Mouse (Mus musculus): ENCODE measurements at regions not wholly inside any gene's neighbourhood (a gene's known extent, or its start where the extent isn't known, plus 50 kb on each side); places are given as distances from the start of the nearest gene placed in this dataset.

DNA sequence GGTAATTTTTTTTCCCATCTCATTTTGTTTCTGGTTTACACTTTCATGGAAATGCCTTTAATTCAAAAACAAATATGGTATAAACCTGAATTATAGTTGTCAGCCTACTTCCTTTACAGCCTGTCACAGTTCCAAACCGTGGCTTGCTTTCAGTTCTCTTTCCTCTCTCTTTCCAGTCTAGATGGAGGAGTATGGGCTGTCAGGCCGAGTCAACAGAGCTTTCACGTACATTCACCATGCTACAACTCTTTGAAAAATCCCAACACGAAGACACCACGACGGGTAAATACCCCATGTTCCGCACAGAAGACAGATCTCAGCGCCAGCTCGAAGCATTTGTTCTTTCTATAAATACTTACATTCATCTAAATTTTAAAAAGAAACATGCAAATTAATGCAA lies 125.2 kb upstream of the Ufm1 start:
- no peaks in the 10 kb centered on the region for H3K36me3 ChIP-seq
- no peaks in the 10 kb centered on the region for H3K4me1 ChIP-seq
- no peaks in the 10 kb centered on the region for H3K9me3 ChIP-seq
- WGBS = 81% methylated on average over 9 of the region's 9 CpGs
- no peaks in the 10 kb centered on the region for H3K27me3 ChIP-seq (ENCODE audit: insufficient read depth, poor library complexity, severe bottlenecking)
- H3K27ac ChIP-seq = no peak overlapping the region
- no peak for DNase-seq (ENCODE audit: low spot score)
- H3K4me3 ChIP-seq = no peak overlapping the region

DNA sequence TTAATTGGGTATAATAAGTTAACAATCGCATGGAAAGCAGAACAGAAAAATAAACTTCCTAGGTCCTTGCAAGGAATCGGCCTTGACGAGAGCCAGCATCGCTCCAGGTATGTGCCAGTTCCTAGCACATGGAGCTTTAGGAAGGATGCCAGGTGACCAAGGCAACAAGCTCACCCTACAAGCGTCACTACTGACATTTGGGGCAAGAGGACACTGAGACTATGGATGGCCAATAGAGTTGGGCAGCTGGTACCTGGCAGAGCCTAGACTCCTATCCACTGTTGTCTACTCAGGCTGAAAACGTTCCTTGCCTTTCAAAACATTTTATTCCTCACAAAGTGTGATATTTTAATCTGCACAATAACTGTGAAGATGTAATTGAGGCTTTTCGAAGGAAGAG lies 124.6 kb upstream of the Ufm1 start:
- no peaks in the 10 kb centered on the region for H3K9me3 ChIP-seq
- H3K27ac ChIP-seq = no peak overlapping the region
- no peak for DNase-seq (ENCODE audit: low spot score)
- 88% methylated on average over 7 of the region's 7 CpGs for whole genome bisulfite sequencing
- H3K4me3 ChIP-seq = no peak overlapping the region
- H3K27me3 ChIP-seq (ENCODE audit: insufficient read depth, poor library complexity, severe bottlenecking) = no peaks in the 10 kb centered on the region
- H3K36me3 ChIP-seq = no peaks in the 10 kb centered on the region
- no peaks in the 10 kb centered on the region for H3K4me1 ChIP-seq

DNA sequence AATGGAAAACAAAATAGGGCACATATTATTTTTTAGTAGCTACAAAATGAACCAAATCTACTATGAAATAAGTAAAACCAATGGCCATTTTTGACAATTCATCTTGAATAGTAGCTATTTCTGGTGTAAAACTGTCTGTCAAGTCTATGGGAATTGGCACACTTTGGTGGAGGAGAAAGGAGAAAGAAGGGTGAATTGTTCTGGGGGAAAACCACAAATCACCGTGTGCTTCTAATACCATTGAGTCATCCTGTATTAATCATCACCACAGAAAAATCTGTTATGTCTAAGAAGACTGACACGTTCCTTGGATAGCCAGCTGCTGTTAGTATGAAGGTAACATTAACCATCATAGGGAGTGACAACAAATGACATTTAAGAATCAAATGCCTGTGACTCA lies 123.7 kb upstream of the Ufm1 start:
- no peaks in the 10 kb centered on the region for H3K27me3 ChIP-seq (ENCODE audit: insufficient read depth, poor library complexity, severe bottlenecking)
- WGBS = 73% methylated on average over 2 of the region's 2 CpGs
- H3K9me3 ChIP-seq = no peaks in the 10 kb centered on the region
- no peaks in the 10 kb centered on the region for H3K4me1 ChIP-seq
- no peaks in the 10 kb centered on the region for H3K36me3 ChIP-seq
- H3K27ac ChIP-seq = no peak overlapping the region
- DNase-seq (ENCODE audit: low spot score) = no peak
- no peak overlapping the region for H3K4me3 ChIP-seq

DNA sequence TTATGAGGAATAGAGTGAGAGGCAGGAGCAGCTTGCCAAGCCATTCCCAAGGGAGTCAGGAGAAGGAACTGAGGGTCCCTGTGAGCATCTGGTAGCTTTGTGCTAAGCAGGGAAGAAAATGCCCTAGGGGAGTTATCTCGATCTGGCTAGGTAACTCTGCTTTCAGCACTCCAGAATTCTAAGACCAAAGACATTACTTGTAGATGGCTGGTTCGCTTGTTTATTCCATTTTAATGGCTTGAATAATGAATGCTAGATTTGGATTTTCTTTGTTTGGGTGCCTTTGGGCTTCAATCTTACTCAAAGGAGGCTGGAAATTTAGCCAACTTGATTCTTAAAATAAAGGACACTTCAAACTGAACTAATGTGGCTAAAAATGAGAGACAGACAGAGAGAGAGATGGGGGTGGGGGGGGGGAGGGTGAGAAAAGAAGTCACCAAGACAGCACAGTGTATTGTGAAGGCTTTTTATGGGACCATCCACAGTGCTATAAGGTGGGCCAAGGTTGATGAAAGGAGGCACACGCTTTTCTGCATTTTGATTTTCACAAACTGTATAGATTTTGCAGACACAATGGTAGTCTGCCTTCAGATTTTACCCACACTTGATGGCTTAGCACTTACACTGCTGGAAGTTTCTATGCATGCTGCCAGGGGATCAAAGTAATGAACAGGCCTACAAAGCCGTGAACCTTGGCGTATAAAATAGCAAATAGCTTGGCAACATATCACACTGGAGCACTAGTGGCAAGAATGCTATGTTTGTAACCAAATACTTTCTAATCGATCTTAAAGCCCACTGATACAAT lies 121.3 kb upstream of the Ufm1 start:
- DNase-seq (ENCODE audit: low spot score) = no peak
- Histone ChIP-seq H3K9me3 (no peaks in the 10 kb centered on the region), H3K36me3 (no peaks in the 10 kb centered on the region), H3K27me3 (ENCODE audit: insufficient read depth, poor library complexity, severe bottlenecking) (no peaks in the 10 kb centered on the region), H3K4me1 (no peaks in the 10 kb centered on the region), H3K27ac (no peak overlapping the region), H3K4me3 (no peak overlapping the region)
- WGBS = 80% methylated on average over 6 of the region's 6 CpGs

DNA sequence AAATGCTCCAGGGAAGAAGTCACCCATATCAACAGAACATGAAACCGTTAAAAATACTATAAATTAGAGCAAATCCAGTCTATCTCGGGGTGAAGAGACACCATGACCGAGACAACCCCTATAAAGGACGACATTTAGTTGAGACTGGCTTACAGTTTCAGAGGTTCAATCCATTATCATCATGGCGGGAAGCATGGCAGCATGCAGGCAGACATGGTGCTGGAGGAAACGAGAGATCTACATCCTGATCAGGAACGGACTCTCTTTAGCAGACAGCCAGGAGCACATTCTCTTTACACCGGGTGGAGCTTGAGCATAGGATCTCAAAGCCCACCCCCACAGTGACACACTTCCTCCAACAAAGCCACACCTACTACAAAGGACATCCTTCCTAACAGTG lies 118.7 kb upstream of the Ufm1 start:
- WGBS = 90% methylated on average over 8 of the region's 8 CpGs
- no peaks in the 10 kb centered on the region for H3K36me3 ChIP-seq
- H3K4me1 ChIP-seq = no peaks in the 10 kb centered on the region
- no peak overlapping the region for H3K4me3 ChIP-seq
- H3K9me3 ChIP-seq = no peaks in the 10 kb centered on the region
- H3K27ac ChIP-seq = no peak overlapping the region
- DNase-seq (ENCODE audit: low spot score) = no peak
- H3K27me3 ChIP-seq (ENCODE audit: insufficient read depth, poor library complexity, severe bottlenecking) = no peaks in the 10 kb centered on the region

DNA sequence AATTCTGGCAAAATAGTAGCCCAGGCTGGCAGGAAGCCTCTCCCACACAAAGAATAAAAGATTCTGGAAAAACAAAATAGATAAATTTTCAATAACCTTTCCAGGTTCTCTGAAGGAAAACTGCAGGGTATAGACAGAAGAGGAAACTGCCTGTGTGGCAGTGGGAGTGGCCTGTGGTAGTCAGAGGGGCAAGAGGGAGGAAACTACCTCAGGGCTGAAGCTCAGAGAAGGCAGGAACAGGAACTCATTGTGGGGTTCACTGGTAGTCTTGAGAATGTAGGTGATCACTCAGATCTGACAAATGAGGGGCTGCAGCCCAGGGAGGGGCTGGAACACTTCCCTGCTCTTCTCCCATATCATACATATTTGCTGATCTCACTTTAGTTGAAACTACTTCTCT lies 118.0 kb upstream of the Ufm1 start:
- no peak overlapping the region for H3K27ac ChIP-seq
- no peak for DNase-seq (ENCODE audit: low spot score)
- no peak overlapping the region for H3K4me3 ChIP-seq
- no peaks in the 10 kb centered on the region for H3K27me3 ChIP-seq (ENCODE audit: insufficient read depth, poor library complexity, severe bottlenecking)
- H3K36me3 ChIP-seq = no peaks in the 10 kb centered on the region
- no peaks in the 10 kb centered on the region for H3K4me1 ChIP-seq
- H3K9me3 ChIP-seq = no peaks in the 10 kb centered on the region

DNA sequence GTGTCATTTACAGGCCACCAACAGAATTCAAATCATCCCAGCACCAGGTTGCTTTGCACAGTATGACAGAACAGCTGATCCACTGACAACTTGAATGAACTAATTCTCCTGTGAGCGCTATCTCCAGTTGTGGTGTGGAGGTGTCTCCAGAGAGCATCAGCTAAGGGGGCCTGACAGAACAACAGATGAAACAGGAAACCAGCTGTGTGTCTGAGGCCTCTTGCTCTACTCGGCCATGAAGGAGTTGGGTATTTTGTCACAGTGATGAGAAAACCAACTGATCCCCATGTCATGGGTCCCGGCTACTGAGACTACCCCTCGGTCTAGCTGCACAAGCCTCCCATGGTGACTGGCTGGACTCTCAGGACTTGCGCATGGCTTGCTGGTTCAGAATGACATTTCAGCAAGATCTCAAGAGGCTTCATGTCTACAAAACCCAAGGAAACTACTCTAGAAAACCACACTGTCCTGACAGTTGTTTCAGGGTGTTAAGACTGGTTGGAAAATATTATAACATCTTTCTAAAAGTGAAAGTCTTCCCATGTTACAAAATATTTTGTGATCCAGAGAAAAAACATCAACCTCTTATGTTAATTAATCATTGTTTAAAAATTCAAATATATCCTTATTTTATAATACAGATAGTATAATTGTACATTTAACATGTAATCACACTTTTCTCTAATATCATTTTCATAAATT lies 113.9 kb upstream of the Ufm1 start:
- Histone ChIP-seq H3K27me3 (ENCODE audit: insufficient read depth, poor library complexity, severe bottlenecking) (no peaks in the 10 kb centered on the region), H3K4me3 (no peak overlapping the region), H3K4me1 (no peaks in the 10 kb centered on the region), H3K9me3 (no peaks in the 10 kb centered on the region), H3K27ac (no peak overlapping the region), H3K36me3 (no peaks in the 10 kb centered on the region)
- no peak for DNase-seq (ENCODE audit: low spot score)
- 81% methylated on average over 5 of the region's 5 CpGs for WGBS

DNA sequence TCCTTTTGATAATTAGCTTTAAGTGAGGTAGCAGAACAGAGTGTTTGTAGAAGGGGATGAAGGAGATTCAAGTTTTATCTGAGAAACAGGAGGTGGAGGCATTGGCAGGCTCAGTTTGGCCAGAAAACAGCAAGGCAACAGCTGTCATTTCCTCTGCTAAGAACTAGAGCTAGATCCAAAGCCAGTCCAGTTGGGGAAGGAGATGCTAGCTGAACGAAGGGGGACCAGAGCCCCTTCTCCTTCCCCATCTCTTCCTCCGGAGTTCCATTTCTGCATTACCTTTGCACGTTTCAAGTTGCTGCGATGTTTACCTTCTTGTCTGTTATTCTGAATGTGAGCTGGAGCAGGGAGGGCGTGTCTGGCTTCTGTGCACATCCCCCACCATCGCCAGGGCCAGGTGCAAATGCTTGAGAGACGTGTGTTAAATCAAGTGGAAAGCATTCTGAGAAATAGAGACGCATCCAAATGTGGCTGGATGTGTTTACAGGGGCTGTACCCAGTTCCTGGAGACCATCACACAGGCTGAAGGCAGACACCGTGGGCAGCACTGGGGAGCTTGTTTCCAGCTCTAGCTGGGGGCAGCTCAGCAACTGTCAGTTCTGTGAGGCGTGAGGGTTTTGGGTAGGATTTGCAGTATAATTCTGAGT lies 111.4 kb upstream of the Ufm1 start:
- no peak for DNase-seq (ENCODE audit: low spot score)

DNA sequence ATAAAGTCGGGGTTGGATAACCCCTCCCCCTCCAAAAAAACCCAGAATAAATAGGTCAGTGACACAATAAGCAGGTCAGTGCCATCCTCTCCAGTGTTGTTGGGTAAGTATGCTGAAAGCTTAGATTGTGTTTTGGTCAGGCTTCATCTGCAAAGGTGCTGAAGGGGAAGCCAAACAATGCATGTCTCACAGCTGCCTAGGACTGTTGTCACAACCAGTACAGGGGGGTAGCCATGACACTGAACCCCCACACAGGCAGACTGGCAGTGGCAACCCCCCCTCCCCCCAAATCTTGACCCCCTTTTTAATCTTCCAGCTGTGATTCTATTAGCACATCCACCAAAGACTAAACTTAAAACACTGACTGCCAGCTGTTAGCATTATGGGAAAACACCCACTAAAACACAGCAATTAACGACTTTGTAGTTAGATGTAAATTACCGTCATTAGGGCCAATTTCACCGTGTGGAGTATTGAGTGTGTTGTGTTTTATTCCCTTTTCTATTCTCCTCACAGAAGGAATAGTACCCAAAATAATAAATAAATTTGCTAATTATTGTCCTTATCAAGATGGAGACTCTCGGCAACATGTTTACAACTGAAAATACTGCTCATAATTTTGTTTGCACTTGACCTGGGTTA lies 105.5 kb upstream of the Ufm1 start:
- WGBS = 62% methylated on average over 5 of the region's 5 CpGs

More for the DNA sequence above, 111.4 kb upstream of the Ufm1 start:
- H3K27me3 ChIP-seq (ENCODE audit: insufficient read depth, poor library complexity, severe bottlenecking) = no peaks in the 10 kb centered on the region
- no peaks in the 10 kb centered on the region for H3K4me1 ChIP-seq
- no peak overlapping the region for H3K27ac ChIP-seq
- H3K9me3 ChIP-seq = no peaks in the 10 kb centered on the region
- no peak overlapping the region for H3K4me3 ChIP-seq
- no peaks in the 10 kb centered on the region for H3K36me3 ChIP-seq
- WGBS = 44% methylated on average over 10 of the region's 10 CpGs

DNA sequence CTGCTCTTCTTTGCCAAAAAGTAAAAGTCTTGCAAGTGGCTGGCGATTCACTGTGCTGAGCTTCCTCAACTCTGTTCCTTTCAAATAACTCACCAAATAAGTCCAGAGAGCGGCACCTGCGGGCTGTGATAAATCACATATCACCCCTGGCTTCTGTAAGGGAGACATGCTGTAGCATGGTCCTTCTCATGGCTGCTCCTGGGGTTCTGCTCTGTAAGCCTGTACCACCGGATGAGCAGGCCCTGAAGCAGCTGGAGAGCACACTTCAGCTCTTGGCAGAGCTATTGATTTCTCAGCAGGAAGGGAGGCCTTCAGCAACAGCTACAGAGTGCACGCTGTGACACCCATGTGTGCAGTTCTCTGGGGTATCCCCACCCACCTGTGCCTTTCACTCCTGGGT lies 101.5 kb upstream of the Ufm1 start:
- Histone ChIP-seq H3K27ac (no peak overlapping the region), H3K4me3 (no peak overlapping the region), H3K36me3 (no peaks in the 10 kb centered on the region), H3K27me3 (ENCODE audit: insufficient read depth, poor library complexity, severe bottlenecking) (no peaks in the 10 kb centered on the region), H3K9me3 (no peaks in the 10 kb centered on the region), H3K4me1 (no peaks in the 10 kb centered on the region)
- WGBS = 58% methylated on average over 5 of the region's 5 CpGs
- no peak for DNase-seq (ENCODE audit: low spot score)

More for the DNA sequence above, 105.5 kb upstream of the Ufm1 start:
- no peaks in the 10 kb centered on the region for H3K36me3 ChIP-seq
- no peak overlapping the region for H3K27ac ChIP-seq
- no peak for DNase-seq (ENCODE audit: low spot score)
- no peak overlapping the region for H3K4me3 ChIP-seq
- H3K4me1 ChIP-seq = no peaks in the 10 kb centered on the region
- H3K9me3 ChIP-seq = no peaks in the 10 kb centered on the region
- no peaks in the 10 kb centered on the region for H3K27me3 ChIP-seq (ENCODE audit: insufficient read depth, poor library complexity, severe bottlenecking)

DNA sequence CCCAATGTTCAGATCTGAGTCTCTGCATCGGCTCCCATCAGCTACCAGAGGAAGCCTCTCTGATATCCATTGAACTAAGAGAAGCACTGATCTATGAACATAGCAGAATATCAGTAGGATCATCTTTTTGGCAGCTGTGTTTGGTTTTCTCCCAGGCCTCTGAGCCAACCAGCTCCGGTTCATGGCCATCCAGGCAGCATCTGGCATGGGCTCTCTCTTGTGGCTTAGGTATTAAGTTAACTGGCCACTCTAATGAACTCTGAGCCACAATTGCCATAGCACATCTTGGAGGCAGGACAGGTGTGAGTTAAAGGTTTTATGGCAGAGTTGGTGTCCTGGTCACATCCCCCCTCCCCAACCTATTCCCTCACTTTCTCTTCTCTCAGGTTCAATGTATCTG lies 90.2 kb upstream of the Ufm1 start:
- Histone ChIP-seq H3K27ac (no peak overlapping the region), H3K27me3 (ENCODE audit: insufficient read depth, poor library complexity, severe bottlenecking) (no peaks in the 10 kb centered on the region), H3K4me3 (no peak overlapping the region), H3K4me1 (peaks cover 3% of the 10 kb centered on the region; the same call in 1 of the 2 replicates), H3K9me3 (no peaks in the 10 kb centered on the region), H3K36me3 (no peaks in the 10 kb centered on the region)
- WGBS = 85% methylated on average over 2 of the region's 2 CpGs
- no peak for DNase-seq (ENCODE audit: low spot score)

DNA sequence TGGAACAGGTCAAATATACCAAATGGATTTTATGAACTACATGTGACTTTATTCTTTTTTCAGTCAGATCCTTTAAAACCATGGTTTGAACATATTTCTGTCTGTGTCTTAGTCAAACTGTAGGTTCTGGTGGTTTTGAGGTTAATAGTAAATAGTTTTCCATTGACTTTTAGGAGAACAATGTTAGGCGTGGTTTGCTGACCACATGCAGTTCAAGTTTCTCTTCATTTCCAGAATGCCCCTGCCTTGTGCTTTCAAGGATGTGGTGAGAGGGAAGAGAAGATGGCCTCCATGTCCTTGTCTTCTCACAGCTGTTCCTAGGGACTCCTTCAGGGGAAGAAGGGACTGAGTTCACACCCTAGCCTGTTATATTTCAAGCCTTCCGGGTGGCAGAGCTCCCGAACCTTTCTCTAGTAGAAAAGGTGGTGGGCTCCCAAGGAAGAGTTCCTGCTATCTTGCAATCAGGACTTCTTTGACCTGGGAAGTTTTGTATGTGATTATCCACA lies 76.1 kb upstream of the Ufm1 start:
- no peak overlapping the region for H3K27ac ChIP-seq
- WGBS = 74% methylated on average over 3 of the region's 3 CpGs
- DNase-seq (ENCODE audit: low spot score) = no peak
- H3K4me1 ChIP-seq = no peaks in the 10 kb centered on the region
- no peaks in the 10 kb centered on the region for H3K36me3 ChIP-seq
- H3K27me3 ChIP-seq (ENCODE audit: insufficient read depth, poor library complexity, severe bottlenecking) = no peaks in the 10 kb centered on the region
- no peaks in the 10 kb centered on the region for H3K9me3 ChIP-seq
- no peak overlapping the region for H3K4me3 ChIP-seq

DNA sequence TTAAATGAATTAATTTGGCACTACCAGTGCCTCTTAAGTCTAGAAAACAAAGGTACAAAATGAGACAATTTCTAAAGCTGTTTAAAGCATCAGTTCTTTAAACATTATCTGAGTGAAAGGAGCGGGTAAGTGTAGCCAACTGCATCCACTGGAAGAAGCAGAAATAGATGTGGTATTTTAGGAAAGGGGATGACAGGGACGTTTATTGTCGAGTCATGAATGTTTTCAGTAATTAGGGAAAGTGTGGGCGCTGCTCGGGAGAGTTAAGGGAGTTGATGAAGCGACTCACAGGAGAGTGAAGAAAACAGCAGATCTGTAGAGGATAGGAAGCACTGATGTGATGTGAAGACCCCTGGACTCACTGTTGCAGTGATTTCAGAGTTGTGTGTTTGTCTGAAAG lies 68.1 kb upstream of the Ufm1 start:
- no peak overlapping the region for H3K4me3 ChIP-seq
- H3K27ac ChIP-seq = no peak overlapping the region
- H3K4me1 ChIP-seq = no peaks in the 10 kb centered on the region
- DNase-seq (ENCODE audit: low spot score) = no peak
- H3K9me3 ChIP-seq = no peaks in the 10 kb centered on the region
- no peaks in the 10 kb centered on the region for H3K36me3 ChIP-seq
- 71% methylated on average over 6 of the region's 6 CpGs for WGBS
- no peaks in the 10 kb centered on the region for H3K27me3 ChIP-seq (ENCODE audit: insufficient read depth, poor library complexity, severe bottlenecking)

Measured in heart, embryonic 10.5 days (tissue).